Mouse (Mus musculus): Measurements from ENCODE around the gene Spi1.

Spi1 gene

DNA sequence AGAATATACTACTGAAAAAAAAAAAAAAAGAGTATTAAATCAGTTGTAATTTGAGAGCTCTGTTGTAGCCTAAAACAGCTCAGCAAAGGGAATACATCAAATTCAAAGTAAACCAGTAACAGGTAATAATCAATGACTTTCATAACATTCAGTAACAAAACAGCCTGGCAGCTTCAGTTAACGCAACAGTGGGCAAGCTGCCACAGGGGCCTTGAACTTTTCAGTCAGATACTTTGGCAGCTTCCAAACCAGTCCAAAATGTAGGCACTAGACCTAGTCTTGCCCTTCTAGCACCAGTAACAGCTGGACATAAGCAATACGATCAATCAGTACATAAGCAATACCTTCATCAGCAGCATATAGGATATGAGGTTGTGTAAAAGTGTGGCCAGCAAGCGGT lies 71.9 kb downstream of the Spi1 start:
- in situ Hi-C loops (cut with MboI; ENCODE audit: unreplicated experiment in 2 of 2): no loop called here

DNA sequence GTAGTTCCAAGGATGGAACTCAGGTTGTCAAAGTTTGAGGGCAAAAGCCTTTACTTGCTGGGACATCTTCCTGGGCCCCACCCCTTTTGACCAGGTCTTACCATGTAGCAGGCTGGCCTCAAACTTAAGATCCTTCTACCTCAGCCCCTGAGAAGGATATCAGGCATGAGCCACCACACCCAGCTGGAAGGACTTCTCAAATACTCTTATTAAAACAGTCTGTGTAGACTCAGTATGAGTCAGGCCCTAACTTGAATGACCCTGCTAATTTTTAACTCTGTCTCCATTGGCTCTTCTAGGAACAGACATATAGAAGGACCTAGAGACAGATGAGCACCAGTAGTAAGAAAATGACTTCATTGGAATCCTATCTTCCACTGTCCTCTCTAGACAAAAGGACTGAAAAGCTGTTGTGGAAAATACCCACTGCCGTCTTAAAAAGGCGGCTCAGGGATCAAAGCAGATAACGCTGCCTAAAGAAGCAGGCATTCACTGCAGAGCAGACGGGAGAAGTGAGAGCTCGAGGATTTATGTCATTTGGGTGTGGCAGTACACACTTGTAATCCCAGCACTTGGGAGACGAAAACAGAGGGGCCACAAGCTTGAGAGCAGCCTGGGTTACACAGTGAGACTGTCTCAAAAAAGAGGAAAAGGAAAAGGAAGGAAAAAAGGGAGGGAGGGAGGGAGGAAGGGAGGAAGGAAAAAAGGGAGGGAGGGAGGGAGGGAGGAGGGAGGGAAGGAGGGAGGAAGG lies 75.0 kb downstream of the Spi1 start:
- in situ Hi-C loops (cut with MboI; ENCODE audit: unreplicated experiment in 2 of 2): no loop called here

DNA sequence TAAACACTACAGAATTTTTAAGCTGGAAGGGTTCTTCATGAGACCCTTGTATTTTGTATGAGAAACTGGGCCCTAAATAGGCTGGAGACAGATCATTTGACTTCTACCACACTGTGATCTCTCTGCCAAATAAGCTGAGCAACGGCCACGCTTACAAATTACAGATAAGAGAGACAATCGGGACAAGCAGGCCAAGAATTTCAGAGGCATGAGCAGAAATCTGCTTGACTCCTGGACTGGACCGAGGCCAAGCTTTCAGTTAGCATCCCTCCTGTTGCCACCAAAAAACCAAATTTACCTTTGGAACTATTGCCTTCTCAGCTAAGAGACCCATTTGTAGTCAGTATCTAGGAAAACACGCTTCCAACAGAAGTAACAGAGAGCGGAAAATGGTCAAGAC lies 78.4 kb downstream of the Spi1 start:
- in situ Hi-C loops (cut with MboI; ENCODE audit: unreplicated experiment in 2 of 2): loop anchor here in 1 of 2 experiments (10.0 kb wide), 1 partner anchor 396 kb away; no protein-coding TSS in a partner anchor

DNA sequence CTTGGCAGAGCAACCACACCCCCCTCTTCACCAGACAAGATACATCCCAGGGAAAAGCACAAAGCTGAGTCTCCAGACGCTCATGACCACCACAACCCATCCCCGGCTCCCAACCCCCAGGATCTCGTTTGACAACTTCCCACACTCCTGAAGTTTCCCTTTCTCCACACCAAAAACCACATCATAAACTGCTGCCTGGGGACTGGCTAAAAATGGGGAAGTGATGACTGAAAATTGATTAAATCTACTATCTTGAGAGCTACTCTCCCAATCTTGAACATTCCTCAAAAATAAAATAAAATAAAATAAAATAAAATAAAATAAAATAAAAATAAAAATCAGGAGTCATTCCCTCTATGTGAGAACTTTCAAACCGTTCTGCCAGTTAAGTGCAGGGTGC lies 80.8 kb downstream of the Spi1 start:
- in situ Hi-C loops (cut with MboI; ENCODE audit: unreplicated experiment in 2 of 2): loop anchor here in 1 of 2 experiments (10.0 kb wide), 1 partner anchor 398 kb away; no protein-coding TSS in a partner anchor

DNA sequence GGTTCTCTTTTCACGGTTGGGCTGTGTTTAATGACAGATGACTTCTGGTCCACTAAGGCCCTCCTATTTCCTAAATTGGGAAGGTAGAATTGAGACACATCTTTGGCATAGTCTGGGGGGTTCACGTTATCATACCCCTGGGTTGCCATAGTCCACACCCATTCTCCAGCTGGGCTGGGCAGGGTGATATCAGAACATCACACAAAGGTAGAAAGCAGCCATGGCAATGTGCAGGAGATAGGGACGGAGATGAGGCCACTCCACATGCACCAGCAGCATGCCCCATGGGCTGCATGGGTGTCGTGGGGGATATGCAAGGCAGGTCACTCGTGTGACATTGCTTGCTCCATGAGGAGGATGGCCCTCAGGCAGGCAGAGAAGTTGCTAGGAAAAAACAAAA lies 81.3 kb downstream of the Spi1 start:
- in situ Hi-C loops (cut with MboI; ENCODE audit: unreplicated experiment in 2 of 2): loop anchor here in 1 of 2 experiments (10.0 kb wide), 1 partner anchor 399 kb away; no protein-coding TSS in a partner anchor

DNA sequence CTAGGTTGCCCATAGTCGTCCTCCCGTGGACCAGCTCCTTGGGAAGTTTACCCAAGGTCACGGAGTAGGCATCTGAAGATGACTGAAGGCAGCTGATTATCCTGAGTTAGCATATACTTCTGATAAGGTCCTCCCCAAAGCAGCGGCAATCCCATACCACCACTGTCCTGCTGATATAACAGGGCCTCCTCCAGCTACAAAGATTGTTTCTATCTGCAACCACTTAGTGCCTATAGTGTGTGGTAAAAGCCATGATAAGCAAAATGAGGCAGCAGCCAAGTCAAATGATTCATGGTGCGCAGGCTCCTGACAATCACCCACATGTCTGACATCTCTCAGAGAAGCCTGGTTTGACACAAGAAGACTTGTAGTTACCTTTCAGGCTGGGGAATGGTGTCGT lies 82.8 kb downstream of the Spi1 start:
- in situ Hi-C loops (cut with MboI; ENCODE audit: unreplicated experiment in 2 of 2): loop anchor here in 1 of 2 experiments (10.0 kb wide), 1 partner anchor 400 kb away; no protein-coding TSS in a partner anchor

Measured in v-Abl transformed pro-B cells (cell line).